Comparison of ENCODE assay signal across 11 mouse cellular contexts in genomic region chr6:125193390-125193789, GRCm38 (mm10). TPM values are rescaled to one million over a fixed set of nuclear protein-coding genes. Genes with fewer than 3 reads are reported as not detected.
DNase-seq lines count a peak whose midpoint lies in the region; ATAC-seq and TF ChIP-seq lines count a peak whose summit lies in the region.
"Had no signal": no experiment of that assay in that cellular context is flagged by ENCODE, and none has a peak within 500 bp of the region (broad histone marks: within the 10 kb centered on the region; RNA-seq: fewer than 3 reads in every experiment).

No protein-coding gene starts in this region.

- peaks cover 3% of the 10 kb centered on the region; the same call in 1 of the 2 replicates for H3K4me1 ChIP-seq in liver, embryonic 11.5 days (replicated peaks; ENCODE audit: control insufficient read depth, insufficient read depth, low read length)
- H3K4me1 ChIP-seq in bone marrow macrophage, adult 2 months (ENCODE audit: control insufficient read depth, insufficient read depth, low read length), result peaks cover 9% of the 10 kb centered on the region
- H3K4me1 ChIP-seq in liver, embryonic 16.5 days (ENCODE audit: control insufficient read depth, low read depth, low read length), result peaks cover 17% of the 10 kb centered on the region

- no peak for TF ChIP-seq POLR2A in bone marrow macrophage, adult 2 months (IDR thresholded peaks at IDR 0.05; ENCODE audit: borderline replicate concordance, low read depth, low read length)

- intact Hi-C loops in gastrocnemius, adult 2 months (cut with DNase I), result no loop called here

- no peak for TF ChIP-seq CTCF in gastrocnemius, adult 2 months (IDR thresholded peaks at IDR 0.05)
- TF ChIP-seq CTCF in bone marrow macrophage, adult 2 months (IDR thresholded peaks at IDR 0.05; ENCODE audit: low read depth, low read length), result no peak

- H3K9ac ChIP-seq in liver, embryonic 11.5 days (ENCODE audit: low read depth, low read length), result no peak overlapping the region; the same call in 1 of the 2 replicates
- peak overlapping the region; percentile 1; the same call in 1 of the 2 replicates for H3K9ac ChIP-seq in liver, embryonic 16.5 days (ENCODE audit: low read depth, low read length)

- H3K27ac ChIP-seq in gastrocnemius, adult 2 months, result peak overlapping the region; percentile 97
- no peak overlapping the region for H3K27ac ChIP-seq in liver, embryonic 11.5 days (ENCODE audit: low read depth, low read length)
- H3K27ac ChIP-seq in bone marrow macrophage, adult 2 months (ENCODE audit: insufficient read depth, low read depth, low read length), result peak overlapping the region; percentile 96
- H3K27ac ChIP-seq in liver, embryonic 16.5 days (ENCODE audit: low read length), result peak overlapping the region; percentile 100

- H3K9me3 ChIP-seq in liver, embryonic 11.5 days (ENCODE audit: control insufficient read depth, low read length), result no peaks in the 10 kb centered on the region
- H3K9me3 ChIP-seq in liver, embryonic 16.5 days (replicated peaks; ENCODE audit: control insufficient read depth, low read length), result no peaks in the 10 kb centered on the region
- H3K9me3 ChIP-seq: limb, embryonic 15.5 days had no signal

- H3K4me2 ChIP-seq in liver, embryonic 11.5 days, result peak overlapping the region; percentile 86
- H3K4me2 ChIP-seq in liver, embryonic 16.5 days (ENCODE audit: low read depth, low read length), result peak overlapping the region; percentile 92

- DNase-seq in gastrocnemius, adult 2 months, result no peak
- DNase-seq in gastrocnemius, adult 8-10 months (ENCODE audit: low spot score in 2 of 2), result no peak
- no peak for DNase-seq in liver, embryonic 11.5 days (ENCODE audit: low spot score)
- DNase-seq in liver (no peak), MN1 (ENCODE audit: low spot score) (no peak)
- DNase-seq in thymus, postnatal 4 days, result no peak
- DNase-seq: cerebellum, adult 2 months; heart, adult 2 months had no signal

- peaks cover 26% of the 10 kb centered on the region for H3K36me3 ChIP-seq in liver, embryonic 11.5 days (ENCODE audit: control insufficient read depth, insufficient read depth, low read length)
- peaks cover 30% of the 10 kb centered on the region for H3K36me3 ChIP-seq in liver, embryonic 16.5 days (ENCODE audit: control insufficient read depth, insufficient read depth)

- peak overlapping the region; percentile 80 for H3K4me3 ChIP-seq in gastrocnemius, adult 2 months
- peak overlapping the region; percentile 75 for H3K4me3 ChIP-seq in liver, embryonic 11.5 days (ENCODE audit: low read depth, low read length)
- H3K4me3 ChIP-seq in bone marrow macrophage, adult 2 months (ENCODE audit: insufficient read depth, low read length), result peak overlapping the region; percentile 94
- H3K4me3 ChIP-seq in liver, embryonic 16.5 days (ENCODE audit: low read depth, low read length), result peak overlapping the region; percentile 81

- no peak for ATAC-seq in liver, embryonic 11.5 days (replicated peaks; ENCODE audit: low FRiP score)
- no peak for ATAC-seq in liver, embryonic 16.5 days (ENCODE audit: low read depth)

- no peaks in the 10 kb centered on the region for H3K27me3 ChIP-seq in liver, embryonic 11.5 days (replicated peaks; ENCODE audit: control insufficient read depth, insufficient read depth, low read length)
- no peaks in the 10 kb centered on the region for H3K27me3 ChIP-seq in liver, embryonic 16.5 days (ENCODE audit: control insufficient read depth, insufficient read depth, low read depth, low read length)
- H3K27me3 ChIP-seq: limb, embryonic 15.5 days had no signal

- WGBS in liver, embryonic 11.5 days, result 47% methylated on average over 7 of the region's 7 CpGs
- 26% methylated on average over 7 of the region's 7 CpGs for WGBS in liver, embryonic 16.5 days (ENCODE audit: insufficient replicate concordance)

RNA-seq across cellular contexts. Expression of gene Mrpl51, which starts 1.8 kb away (rescaled TPM):
- 100 to 1,000 TPM; 214 to 262 TPM for total RNA-seq in gastrocnemius, adult 2 months (2021)
- 100 to 1,000 TPM; 224 to 255 (median 228) TPM for total RNA-seq in gastrocnemius, adult 8-10 months (2022)
- 287 and 311 TPM in 2 replicates for polyA plus RNA-seq in liver, embryonic 11.5 days (2014; fragmentation: Nextera tagmentation; extraction: Ambion mirVana)
- polyA plus RNA-seq in bone marrow macrophage, adult 2 months (2012; ENCODE audit: insufficient read depth, insufficient read length, missing spikeins), result 68.6 and 82.0 TPM in 2 replicates
- 145 and 162 TPM in 2 replicates for polyA plus RNA-seq in liver, embryonic 16.5 days (2015; fragmentation: Nextera tagmentation; extraction: Ambion mirVana)

RNA-seq across cellular contexts. Expression of gene Ncapd2, which starts 1.9 kb away (rescaled TPM):
- 1 to 10 TPM; 6.5 to 9.8 TPM for total RNA-seq in gastrocnemius, adult 2 months (2021)
- total RNA-seq in gastrocnemius, adult 8-10 months (2022), result 10 to 100 TPM in 2 of 4 experiments, 1 to 10 TPM in 2; 7.3 to 14.0 (median 9.1) TPM
- 150 and 158 TPM in 2 replicates for polyA plus RNA-seq in liver, embryonic 11.5 days (2014; fragmentation: Nextera tagmentation; extraction: Ambion mirVana)
- 83.1 and 85.5 TPM in 2 replicates for polyA plus RNA-seq in bone marrow macrophage, adult 2 months (2012; ENCODE audit: insufficient read depth, insufficient read length, missing spikeins)
- polyA plus RNA-seq in liver, embryonic 16.5 days (2015; fragmentation: Nextera tagmentation; extraction: Ambion mirVana), result 96.1 and 98.1 TPM in 2 replicates

RNA-seq across cellular contexts. Expression of gene Vamp1, which starts 22.0 kb away (rescaled TPM):
- total RNA-seq in gastrocnemius, adult 2 months (2021), result 10 to 100 TPM; 14.3 to 16.0 TPM
- 10 to 100 TPM; 15.1 to 16.8 (median 15.5) TPM for total RNA-seq in gastrocnemius, adult 8-10 months (2022)
- polyA plus RNA-seq in liver, embryonic 11.5 days (2014; fragmentation: Nextera tagmentation; extraction: Ambion mirVana), result 1.7 and 2.3 TPM in 2 replicates
- polyA plus RNA-seq in bone marrow macrophage, adult 2 months (2012; ENCODE audit: insufficient read depth, insufficient read length, missing spikeins), result 15.0 and 15.1 TPM in 2 replicates
- 1.5 and 1.8 TPM in 2 replicates for polyA plus RNA-seq in liver, embryonic 16.5 days (2015; fragmentation: Nextera tagmentation; extraction: Ambion mirVana)

RNA-seq across cellular contexts. Expression of gene Gapdh, which starts 27.1 kb away (rescaled TPM):
- total RNA-seq in gastrocnemius, adult 2 months (2021), result over 10,000 TPM in 1 of 2 experiments, 1,000 to 10,000 TPM in 1; 9,742 to 11,894 TPM
- total RNA-seq in gastrocnemius, adult 8-10 months (2022), result over 10,000 TPM; 10,104 to 14,130 (median 11,228) TPM
- 2,450 and 2,526 TPM in 2 replicates for polyA plus RNA-seq in liver, embryonic 11.5 days (2014; fragmentation: Nextera tagmentation; extraction: Ambion mirVana)
- polyA plus RNA-seq in bone marrow macrophage, adult 2 months (2012; ENCODE audit: insufficient read depth, insufficient read length, missing spikeins), result 229 and 264 TPM in 2 replicates
- polyA plus RNA-seq in liver, embryonic 16.5 days (2015; fragmentation: Nextera tagmentation; extraction: Ambion mirVana), result 1,120 and 1,202 TPM in 2 replicates

RNA-seq across cellular contexts. Expression of gene Tapbpl, which starts 38.3 kb away (rescaled TPM):
- total RNA-seq in gastrocnemius, adult 2 months (2021), result 1 to 10 TPM; 2.4 to 2.6 TPM
- 1 to 10 TPM; 1.6 to 2.3 (median 2.0) TPM for total RNA-seq in gastrocnemius, adult 8-10 months (2022)
- 4.0 TPM in 2 replicates for polyA plus RNA-seq in liver, embryonic 11.5 days (2014; fragmentation: Nextera tagmentation; extraction: Ambion mirVana)
- 14.5 and 16.2 TPM in 2 replicates for polyA plus RNA-seq in bone marrow macrophage, adult 2 months (2012; ENCODE audit: insufficient read depth, insufficient read length, missing spikeins)
- polyA plus RNA-seq in liver, embryonic 16.5 days (2015; fragmentation: Nextera tagmentation; extraction: Ambion mirVana), result 9.1 and 9.7 TPM in 2 replicates
